Mouse (Mus musculus) cerebellum, postnatal 36 days (tissue): ENCODE data around the gene Ahnak.

Experiments
- DNase-seq, 2 experiments: peaks; one replicate each; pipeline ENCODE4 v3.0.0; 2021 to 2022; ENCODE audit warnings: mixed read lengths in 2 of 2

Gene Ahnak

GRCm38 (mm10) chr19:8974638-8975037 is 14.4 kb upstream of the Ahnak start:
- DNase-seq, result no peak

- no peak for DNase-seq
These were observed 13.6 kb upstream of the Ahnak start for GRCm38 (mm10) chr19:8975491-8975890.

- DNase-seq, result peak; percentile 54 to 60
These were observed 12.5 kb upstream of the Ahnak start for GRCm38 (mm10) chr19:8976535-8976934.

- DNase-seq, result no peak
These were observed 8.3 kb upstream of the Ahnak start for GRCm38 (mm10) chr19:8980771-8981170.

GRCm38 (mm10) chr19:8981450-8982168 is 7.5 kb upstream of the Ahnak start:
- DNase-seq, result no peak

GRCm38 (mm10) chr19:8982303-8983149 is 6.6 kb upstream of the Ahnak start:
- DNase-seq, result no peak

GRCm38 (mm10) chr19:8983150-8983650 is 5.9 kb upstream of the Ahnak start:
- DNase-seq, result no peak

GRCm38 (mm10) chr19:8984255-8984868 is 4.7 kb upstream of the Ahnak start:
- no peak for DNase-seq

- no peak for DNase-seq
These were observed 3.2 kb upstream of the Ahnak start for GRCm38 (mm10) chr19:8985891-8986290.

GRCm38 (mm10) chr19:8987816-8988215 is 1.3 kb upstream of the Ahnak start:
- DNase-seq, result no peak

- no peak for DNase-seq
These were observed 578 bp upstream of the Ahnak start for GRCm38 (mm10) chr19:8988346-8989065.

GRCm38 (mm10) chr19:8989567-8990431 is 715 bp downstream of the Ahnak start:
- peak in 1 of 2 experiments; percentile 30 for DNase-seq

- DNase-seq, result no peak
These were observed 1.5 kb downstream of the Ahnak start for GRCm38 (mm10) chr19:8990432-8991102.

- DNase-seq, result no peak
These were observed 2.3 kb downstream of the Ahnak start for GRCm38 (mm10) chr19:8991245-8991870.

GRCm38 (mm10) chr19:8991871-8992735 is 3.0 kb downstream of the Ahnak start:
- DNase-seq, result no peak

- DNase-seq, result peak; percentile 64 to 71
These were observed 3.9 kb downstream of the Ahnak start for GRCm38 (mm10) chr19:8992769-8993624.

GRCm38 (mm10) chr19:8993625-8993912 is 4.5 kb downstream of the Ahnak start:
- DNase-seq, result no peak

GRCm38 (mm10) chr19:8994813-8995607 is 5.9 kb downstream of the Ahnak start:
- DNase-seq, result no peak
